Mouse (Mus musculus) liver, embryonic 15.5 days (tissue): ENCODE measurements around the gene Impdh1. TPM values are rescaled to one million over a fixed set of nuclear protein-coding genes. Genes with fewer than 3 reads are reported as not detected.

Source experiments
- ATAC-seq: fragments of 200-750 bp; cut with Nextera tagmentation; 2 replicates; pipeline ENCODE4 v1.8.0; 2017; ENCODE audit warnings: moderate number of reproducible peaks, mild to moderate bottlenecking, moderate library complexity; ENCODE audit not compliant: insufficient read depth
- H3K27ac ChIP-seq: fragments of 300-500 bp; sonication (generic); replicated peaks from 2 replicates; pipeline ENCODE4 v1.5.1; 2015; ENCODE audit warnings: mild to moderate bottlenecking, inconsistent platforms
- H3K27me3 ChIP-seq: fragments of 300-500 bp; sonication (generic); 2 replicates; pipeline ENCODE4 v1.6.1; 2015; ENCODE audit warnings: mild to moderate bottlenecking, inconsistent platforms
- H3K36me3 ChIP-seq: fragments of 300-500 bp; sonication (generic); replicated peaks from 2 replicates; pipeline ENCODE4 v1.6.1; 2015; ENCODE audit warnings: moderate library complexity, mild to moderate bottlenecking, inconsistent platforms
- H3K4me1 ChIP-seq: fragments of 300-500 bp; sonication (generic); replicated peaks from 2 replicates; pipeline ENCODE4 v1.6.1; 2015; ENCODE audit warnings: inconsistent platforms
- H3K4me2 ChIP-seq: fragments of 300-500 bp; sonication (generic); 2 replicates; pipeline ENCODE4 v1.6.1; 2015; ENCODE audit warnings: moderate library complexity, mild to moderate bottlenecking, inconsistent platforms
- H3K4me3 ChIP-seq: fragments of 300-500 bp; sonication (generic); replicated peaks from 2 replicates; pipeline ENCODE4 v1.5.1; 2015; ENCODE audit warnings: mild to moderate bottlenecking, inconsistent platforms
- H3K9ac ChIP-seq: fragments of 300-500 bp; sonication (generic); 2 replicates; pipeline ENCODE4 v1.6.1; 2015; ENCODE audit warnings: moderate library complexity, mild to moderate bottlenecking, inconsistent platforms
- H3K9me3 ChIP-seq: fragments of 300-500 bp; sonication (generic); replicated peaks from 2 replicates; pipeline ENCODE4 v1.6.1; 2016; ENCODE audit warnings: inconsistent platforms
- WGBS: fragments of 180-500 bp; shearing (Covaris S2); methylation state at CpG from one replicate; pipeline ENCODE4 v1.1.7; 2015; ENCODE audit warnings: mixed read lengths; ENCODE audit not compliant: insufficient replicate concordance; 5-methylcytosine and 5-hydroxymethylcytosine counted together
- polyA plus RNA-seq: library from polyadenylated mRNA; unstranded; fragments of >200 nt; fragmentation: Nextera tagmentation; extraction: Ambion mirVana; gene quantifications from 2 replicates; pipeline ENCODE4 v1.2.1, GENCODE M21; 2015

Gene Impdh1
- polyA plus RNA-seq, 1 experiment from 2014 or later: 8.0 TPM

DNA sequence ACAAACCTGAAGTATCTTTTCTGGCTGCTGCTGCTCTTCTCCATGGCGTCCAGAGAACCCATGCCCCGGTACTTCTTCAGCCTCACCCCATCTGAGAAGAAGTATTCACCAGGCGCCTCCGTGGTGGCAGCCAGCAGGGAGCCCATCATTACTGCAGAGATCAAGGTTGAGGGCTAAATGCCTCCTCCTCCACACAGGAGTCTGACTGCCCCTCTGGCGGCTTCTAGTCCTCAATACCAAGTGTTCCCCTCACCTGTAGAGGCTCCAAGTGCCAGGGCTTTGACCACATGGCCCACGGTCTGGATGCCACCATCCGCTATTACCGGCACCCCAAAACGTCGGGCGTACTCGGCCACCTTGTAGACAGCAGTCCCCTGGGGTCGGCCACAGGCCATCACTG, 13.1 kb downstream of the Impdh1 start:
- Histone ChIP-seq H3K27me3 (peaks cover 11% of the 10 kb centered on the region; the same call in 1 of the 2 replicates), H3K4me3 (no peak overlapping the region), H3K9ac (no peak overlapping the region), H3K36me3 (no peaks in the 10 kb centered on the region; the same call in 1 of the 2 replicates), H3K27ac (no peak overlapping the region), H3K9me3 (no peaks in the 10 kb centered on the region), H3K4me2 (no peak overlapping the region), H3K4me1 (peaks cover 4% of the 10 kb centered on the region)
- ATAC-seq: no peak
- 77% methylated on average over 13 of the region's 13 CpGs for WGBS

DNA sequence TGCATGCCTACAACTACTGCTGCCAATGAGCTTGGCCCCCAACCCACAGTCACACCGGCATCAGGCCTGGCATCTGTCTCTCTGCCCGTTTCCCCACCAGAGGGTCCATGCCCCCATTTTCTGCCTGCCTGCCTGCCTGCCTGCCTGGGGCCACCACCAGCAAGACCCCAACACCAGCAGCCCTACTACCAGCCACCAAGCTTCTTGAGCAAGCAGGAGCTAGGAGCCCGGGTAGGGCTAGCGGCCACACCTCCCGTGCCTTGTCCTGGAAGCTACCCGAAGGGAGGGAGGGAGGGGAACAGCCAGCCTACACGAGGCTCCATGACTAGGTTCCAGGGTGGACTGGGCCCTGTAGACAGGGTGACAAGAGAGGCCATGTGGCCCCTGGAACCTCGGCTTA, 14.2 kb downstream of the Impdh1 start:
- no peak overlapping the region for H3K4me2 ChIP-seq
- H3K27ac ChIP-seq: no peak overlapping the region
- H3K4me3 ChIP-seq: no peak overlapping the region
- peaks cover 22% of the 10 kb centered on the region for H3K27me3 ChIP-seq
- peaks cover 4% of the 10 kb centered on the region for H3K4me1 ChIP-seq
- H3K9ac ChIP-seq: no peak overlapping the region
- no peak for ATAC-seq
- WGBS: 65% methylated on average over 8 of the region's 8 CpGs
- no peaks in the 10 kb centered on the region; the same call in 1 of the 2 replicates for H3K36me3 ChIP-seq
- H3K9me3 ChIP-seq: no peaks in the 10 kb centered on the region

DNA sequence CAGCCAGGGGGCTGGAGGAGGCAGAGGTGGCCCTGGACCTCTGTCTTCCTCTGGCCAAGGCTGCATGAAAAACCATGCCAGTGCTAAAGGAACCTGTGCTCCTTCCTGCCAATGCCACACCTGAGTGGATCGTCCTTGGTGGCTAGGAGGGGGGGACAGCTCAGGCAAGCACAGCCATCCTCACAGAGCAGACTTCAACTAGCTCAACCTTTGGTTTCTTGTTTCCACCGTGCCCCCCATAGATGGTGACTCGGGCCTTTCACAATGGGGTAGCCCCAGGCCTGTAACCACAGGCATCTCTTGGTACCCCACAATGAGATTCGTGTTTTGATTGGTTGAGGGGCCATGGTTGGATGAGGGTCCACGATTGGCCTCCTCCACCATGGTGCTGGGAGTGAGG, 14.8 kb downstream of the Impdh1 start:
- H3K4me3 ChIP-seq: no peak overlapping the region
- no peaks in the 10 kb centered on the region; the same call in 1 of the 2 replicates for H3K36me3 ChIP-seq
- peaks cover 4% of the 10 kb centered on the region for H3K4me1 ChIP-seq
- no peaks in the 10 kb centered on the region for H3K9me3 ChIP-seq
- H3K27me3 ChIP-seq: peaks cover 28% of the 10 kb centered on the region
- H3K9ac ChIP-seq: no peak overlapping the region
- no peak overlapping the region for H3K27ac ChIP-seq
- ATAC-seq: no peak
- H3K4me2 ChIP-seq: no peak overlapping the region
- 64% methylated on average over 5 of the region's 5 CpGs for WGBS

DNA sequence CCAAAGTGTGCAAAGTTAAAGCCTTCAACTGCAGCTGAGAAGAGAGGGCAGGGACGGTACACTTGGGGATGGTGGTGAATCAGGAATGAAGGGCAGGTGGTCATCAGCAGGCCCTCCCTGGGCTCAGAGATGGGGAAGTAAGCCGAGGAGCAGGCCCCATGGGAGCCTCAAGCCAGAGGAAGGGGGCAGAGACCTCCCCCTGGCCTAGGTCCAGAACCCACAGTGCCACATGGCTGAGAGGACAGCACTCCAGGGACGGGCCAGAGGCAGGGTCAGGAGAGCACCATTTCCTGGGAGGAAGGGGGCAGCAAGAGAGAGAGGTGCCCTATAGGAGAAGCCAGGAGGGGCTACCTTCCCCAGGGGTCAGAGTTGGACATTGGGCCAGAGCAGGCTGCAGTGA, 15.7 kb downstream of the Impdh1 start:
- Histone ChIP-seq H3K9me3 (no peaks in the 10 kb centered on the region), H3K4me1 (peaks cover 4% of the 10 kb centered on the region), H3K9ac (no peak overlapping the region), H3K4me3 (no peak overlapping the region), H3K27ac (no peak overlapping the region), H3K36me3 (no peaks in the 10 kb centered on the region; the same call in 1 of the 2 replicates), H3K4me2 (no peak overlapping the region), H3K27me3 (peaks cover 29% of the 10 kb centered on the region)
- 41% methylated on average over 3 of the region's 3 CpGs for WGBS
- ATAC-seq: no peak

DNA sequence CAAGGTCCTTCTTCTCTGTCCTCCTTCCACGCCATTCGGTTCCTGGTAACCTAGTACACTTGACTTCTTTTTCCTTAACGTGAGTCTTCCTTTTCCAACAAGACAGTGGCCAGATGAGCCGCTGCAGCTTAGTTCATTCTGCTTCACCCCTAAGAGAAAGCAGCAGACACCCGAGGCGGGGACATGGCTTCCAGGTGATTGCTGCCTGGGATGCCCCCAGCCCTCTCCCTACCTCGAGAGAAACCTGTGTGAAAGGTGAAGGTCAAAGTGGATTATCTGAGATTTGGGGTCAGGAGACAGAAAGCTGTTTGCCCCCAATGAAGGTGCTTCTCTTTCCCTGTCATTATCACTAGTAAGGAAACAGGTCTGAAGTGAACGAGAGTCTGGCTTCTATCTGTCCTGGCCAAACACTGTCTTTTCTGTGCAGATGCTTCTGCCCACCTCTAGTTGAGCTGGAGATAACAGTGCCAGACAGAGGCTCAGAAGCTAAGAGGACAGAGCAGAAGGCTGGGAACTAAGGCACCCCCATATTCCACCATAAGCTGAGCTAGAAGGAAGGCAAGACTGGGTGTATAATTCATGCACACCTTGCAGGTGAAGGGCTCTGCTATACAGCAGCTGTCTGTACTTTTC, 16.8 kb downstream of the Impdh1 start:
- no peak overlapping the region for H3K9ac ChIP-seq
- ATAC-seq: peak; percentile 12; the same call in 1 of the 2 replicates
- H3K9me3 ChIP-seq: no peaks in the 10 kb centered on the region
- peak overlapping the region; percentile 54 for H3K4me2 ChIP-seq
- WGBS: 27% methylated on average over 8 of the region's 8 CpGs
- H3K4me3 ChIP-seq: peak overlapping the region; percentile 34; the same call in 1 of the 2 replicates
- H3K27ac ChIP-seq: no peak overlapping the region
- H3K27me3 ChIP-seq: peaks cover 32% of the 10 kb centered on the region
- no peaks in the 10 kb centered on the region; the same call in 1 of the 2 replicates for H3K36me3 ChIP-seq
- peaks cover 4% of the 10 kb centered on the region for H3K4me1 ChIP-seq

DNA sequence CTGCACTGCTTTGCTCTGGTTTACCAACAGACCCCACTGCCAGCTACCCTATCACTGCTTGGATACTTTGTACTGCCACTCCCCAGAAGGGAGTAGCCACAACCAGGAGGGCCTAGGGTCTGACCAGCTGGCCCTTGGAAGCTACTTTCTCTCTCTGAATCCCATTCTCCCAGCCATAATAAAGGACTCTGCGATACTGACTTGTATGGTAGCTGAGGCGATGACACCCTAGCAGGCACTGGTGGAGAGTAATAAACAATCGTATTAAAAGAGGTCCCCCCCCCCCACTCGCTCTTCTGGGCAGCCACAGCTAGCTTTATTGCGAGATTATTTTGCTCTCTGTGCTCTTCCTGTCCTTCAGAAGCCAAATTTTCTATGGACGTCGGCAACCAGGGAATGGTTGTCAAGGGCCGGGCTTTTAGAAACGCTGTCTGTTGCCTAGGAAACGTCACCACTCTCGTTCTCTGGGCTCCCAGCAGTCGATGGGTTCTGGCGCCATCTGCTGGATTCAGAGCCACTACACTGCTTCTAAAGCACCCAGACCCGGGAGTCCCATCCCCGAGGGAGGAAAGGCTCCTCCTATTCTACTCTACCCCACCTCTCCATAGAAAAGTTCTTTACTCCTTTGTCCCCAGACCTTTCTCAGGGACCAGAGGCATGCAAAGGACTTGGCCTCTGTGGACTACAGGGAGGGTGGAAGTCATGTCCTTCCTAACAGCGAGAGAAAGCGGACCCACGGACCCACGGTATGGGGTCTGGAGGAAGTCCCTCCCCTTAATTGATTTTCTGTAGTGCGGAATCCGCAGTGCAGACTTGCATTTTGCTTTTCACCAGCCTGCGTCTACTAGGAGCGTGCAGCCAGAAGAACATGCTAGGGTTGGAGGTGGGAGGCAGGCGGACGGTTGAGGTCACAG, 17.6 kb downstream of the Impdh1 start:
- peaks cover 39% of the 10 kb centered on the region for H3K27me3 ChIP-seq
- no peaks in the 10 kb centered on the region; the same call in 1 of the 2 replicates for H3K36me3 ChIP-seq
- WGBS: 17% methylated on average over 25 of the region's 25 CpGs
- H3K9ac ChIP-seq: no peak overlapping the region
- peak overlapping the region; percentile 54 for H3K4me2 ChIP-seq
- no peak for ATAC-seq
- H3K4me3 ChIP-seq: peak overlapping the region; percentile 34
- no peaks in the 10 kb centered on the region for H3K9me3 ChIP-seq
- peaks cover 4% of the 10 kb centered on the region for H3K4me1 ChIP-seq
- no peak overlapping the region for H3K27ac ChIP-seq

DNA sequence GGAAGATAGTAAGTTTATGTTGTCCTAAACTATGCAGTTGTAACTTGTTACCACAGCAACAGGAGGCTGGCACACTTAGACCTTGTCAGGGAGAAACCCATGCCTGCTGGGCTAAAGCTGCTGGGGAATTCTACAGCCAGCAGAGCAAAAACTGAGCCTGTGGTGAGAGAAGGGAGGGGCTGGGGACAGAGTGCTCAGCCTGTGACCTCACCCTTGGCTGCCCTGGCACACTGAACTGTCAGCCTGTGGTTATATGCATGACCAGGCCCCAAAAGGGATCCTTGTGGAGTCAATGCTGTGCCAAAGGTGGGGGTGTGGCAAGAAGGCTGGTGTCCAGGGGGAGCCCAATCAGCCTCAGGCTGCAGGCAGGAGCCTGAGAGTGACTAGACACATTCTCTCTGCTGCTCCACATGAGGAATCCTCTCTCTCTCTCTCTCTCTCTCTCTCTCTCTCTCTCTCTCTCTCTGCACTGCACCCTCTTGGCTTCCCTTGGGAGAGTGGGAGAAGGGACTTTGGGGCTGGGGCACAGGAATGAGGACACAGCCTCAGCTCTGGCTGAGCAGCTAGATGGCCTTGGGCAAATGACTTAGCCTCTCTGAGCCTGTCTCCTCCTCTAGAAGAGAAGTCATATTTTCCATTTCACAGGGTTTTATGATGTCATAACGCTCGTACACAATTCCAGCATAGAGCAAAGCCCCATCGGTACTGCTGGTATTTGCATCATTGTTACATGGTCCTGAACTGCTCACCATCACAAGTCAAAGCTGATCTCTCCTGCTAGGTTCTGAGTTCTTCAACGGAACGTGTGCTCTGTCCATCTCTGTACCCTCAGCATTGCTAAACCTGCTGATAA, 20.1 kb downstream of the Impdh1 start:
- Histone ChIP-seq H3K9ac (no peak overlapping the region), H3K4me1 (peaks cover 4% of the 10 kb centered on the region), H3K4me3 (no peak overlapping the region), H3K27me3 (peaks cover 46% of the 10 kb centered on the region), H3K9me3 (no peaks in the 10 kb centered on the region), H3K4me2 (no peak overlapping the region), H3K27ac (no peak overlapping the region), H3K36me3 (no peaks in the 10 kb centered on the region)
- WGBS: 63% methylated on average over 5 of the region's 5 CpGs
- no peak for ATAC-seq

DNA sequence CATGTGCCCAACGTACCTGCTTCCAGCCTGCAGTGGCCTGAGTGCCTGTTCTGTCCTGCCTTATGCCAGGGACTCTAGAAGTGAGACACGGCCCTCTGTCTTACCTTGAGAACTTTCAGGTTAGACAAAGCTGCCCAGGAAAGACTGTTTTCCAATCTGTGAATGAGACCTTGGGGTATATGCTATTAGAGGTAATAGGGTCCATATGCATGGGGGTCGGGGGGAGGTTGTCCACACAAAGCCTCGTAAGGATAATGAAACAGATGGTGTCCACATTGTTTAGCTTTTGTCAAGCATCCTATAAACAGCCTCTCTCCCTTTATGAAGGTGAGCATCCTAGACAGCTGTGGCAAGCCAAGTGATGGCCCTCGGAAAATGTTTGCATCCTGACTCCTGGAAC, 21.0 kb downstream of the Impdh1 start:
- no peak overlapping the region for H3K4me2 ChIP-seq
- H3K27me3 ChIP-seq: peaks cover 43% of the 10 kb centered on the region
- WGBS: 51% methylated on average over 5 of the region's 5 CpGs
- H3K4me3 ChIP-seq: no peak overlapping the region
- ATAC-seq: no peak
- no peaks in the 10 kb centered on the region for H3K36me3 ChIP-seq
- H3K9me3 ChIP-seq: no peaks in the 10 kb centered on the region
- H3K27ac ChIP-seq: no peak overlapping the region
- no peak overlapping the region for H3K9ac ChIP-seq
- H3K4me1 ChIP-seq: peaks cover 4% of the 10 kb centered on the region

DNA sequence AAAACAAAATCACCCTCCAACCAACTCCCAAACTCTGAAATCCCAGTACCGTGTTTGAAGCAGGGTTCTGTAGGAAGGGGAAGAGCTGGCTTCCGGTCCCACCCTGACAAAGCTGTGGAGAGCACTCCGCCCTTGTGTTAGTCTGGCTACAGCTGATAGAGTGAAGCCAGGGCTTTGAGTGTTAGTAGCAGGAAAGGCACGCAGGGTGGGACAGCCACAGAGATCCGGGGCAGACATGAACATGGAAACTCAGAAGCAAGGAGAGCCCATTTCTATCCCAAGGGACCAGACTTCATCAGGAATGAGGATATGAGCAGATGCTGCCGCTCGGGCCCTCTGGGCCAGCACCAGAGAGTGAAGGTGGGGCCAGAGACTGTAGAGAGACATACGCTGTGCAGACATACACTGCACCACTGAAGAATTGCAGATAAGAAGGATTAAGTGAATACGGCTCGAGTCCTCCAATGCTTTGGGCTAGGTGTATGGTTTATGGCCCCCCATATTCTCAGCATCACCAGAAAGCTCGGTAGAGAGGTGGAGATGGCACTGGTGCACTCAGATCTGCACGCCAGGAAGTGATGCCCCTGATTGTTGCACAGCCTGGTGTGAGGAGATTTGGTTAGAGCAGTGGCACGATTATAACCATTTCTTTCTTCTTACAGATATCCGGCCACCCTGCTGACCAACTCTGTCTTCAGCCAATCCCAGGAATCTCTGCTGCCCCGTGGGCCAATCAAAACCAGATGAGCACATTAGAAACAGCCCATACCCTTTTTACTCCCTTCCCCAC, 22.0 kb downstream of the Impdh1 start:
- Histone ChIP-seq H3K9ac (no peak overlapping the region), H3K4me1 (peaks cover 4% of the 10 kb centered on the region), H3K36me3 (no peaks in the 10 kb centered on the region), H3K4me3 (no peak overlapping the region), H3K9me3 (no peaks in the 10 kb centered on the region), H3K27ac (no peak overlapping the region), H3K27me3 (peaks cover 44% of the 10 kb centered on the region), H3K4me2 (no peak overlapping the region; the same call in 1 of the 2 replicates)
- ATAC-seq: no peak
- WGBS: 22% methylated on average over 15 of the region's 15 CpGs

DNA sequence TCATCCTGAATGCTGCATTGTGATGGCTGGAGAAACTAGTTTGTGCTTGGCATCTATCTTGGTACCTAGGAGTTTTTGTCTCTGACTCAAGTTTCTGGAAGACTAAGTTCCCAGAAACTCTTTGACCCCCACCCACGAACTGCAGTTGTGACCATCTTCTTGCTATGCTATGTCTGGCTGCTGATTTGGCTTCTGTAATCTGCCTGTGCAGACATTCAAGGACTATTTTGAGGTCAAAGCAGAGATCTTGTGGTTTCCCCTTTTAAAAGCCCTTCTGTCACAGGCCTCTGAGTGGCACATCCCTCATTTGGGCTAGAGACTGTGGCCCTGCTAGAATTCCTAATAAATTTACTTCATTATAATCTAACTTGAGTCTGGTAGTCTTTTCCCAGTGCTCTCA, 28.2 kb downstream of the Impdh1 start:
- no peak for ATAC-seq
- H3K4me2 ChIP-seq: no peak overlapping the region
- H3K4me1 ChIP-seq: no peaks in the 10 kb centered on the region
- no peak overlapping the region for H3K27ac ChIP-seq
- no peak overlapping the region for H3K9ac ChIP-seq
- peaks cover 19% of the 10 kb centered on the region for H3K27me3 ChIP-seq
- no peaks in the 10 kb centered on the region for H3K36me3 ChIP-seq
- WGBS: 14% methylated on average over 1 of the region's 1 CpGs
- H3K4me3 ChIP-seq: no peak overlapping the region
- H3K9me3 ChIP-seq: no peaks in the 10 kb centered on the region
